Mouse (Mus musculus): ENCODE data around the gene Grasp.

Grasp gene

DNA sequence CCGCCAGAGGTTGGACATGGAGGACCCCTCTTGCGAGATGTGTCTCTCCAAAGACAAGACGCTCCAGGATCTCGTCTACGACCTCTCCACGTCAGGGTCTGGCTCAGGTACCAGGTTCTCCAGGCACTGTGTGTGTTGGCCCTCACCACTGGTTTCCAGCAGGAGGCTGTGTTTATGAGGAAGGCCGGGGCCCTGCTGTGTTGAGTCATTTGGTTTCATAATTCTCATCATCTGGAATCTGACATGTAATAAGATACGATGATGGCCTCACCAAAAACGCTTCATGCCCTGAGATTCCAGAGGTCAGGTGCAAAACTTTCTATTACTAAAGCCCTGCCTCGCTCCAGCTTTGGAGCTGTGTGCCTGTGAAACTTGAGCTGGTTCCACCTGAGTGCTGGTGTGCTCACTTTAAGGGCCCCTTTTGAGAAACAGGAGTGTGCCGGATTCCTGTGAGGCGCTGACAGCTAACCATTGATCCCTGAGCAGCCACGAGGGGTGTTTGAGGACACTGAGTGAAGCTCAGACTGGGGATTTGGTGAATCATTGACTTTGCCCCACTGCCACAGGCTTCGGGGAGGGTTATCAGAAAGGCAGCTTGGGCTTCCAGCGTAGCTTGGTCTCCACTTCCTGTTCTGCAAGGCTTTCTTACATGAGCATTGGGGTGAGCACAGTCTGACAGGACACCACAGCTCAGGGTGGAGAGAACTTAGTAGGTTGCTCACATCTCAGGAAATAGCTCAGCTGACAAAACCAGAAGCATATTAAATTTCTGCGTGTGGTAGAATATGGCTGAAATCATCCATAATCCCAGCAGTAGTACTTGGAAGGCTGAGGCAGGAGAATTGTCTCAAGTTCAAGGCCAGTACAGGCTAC is 28.8 kb upstream of the Grasp start:
- DNase-seq, result no peak

DNA sequence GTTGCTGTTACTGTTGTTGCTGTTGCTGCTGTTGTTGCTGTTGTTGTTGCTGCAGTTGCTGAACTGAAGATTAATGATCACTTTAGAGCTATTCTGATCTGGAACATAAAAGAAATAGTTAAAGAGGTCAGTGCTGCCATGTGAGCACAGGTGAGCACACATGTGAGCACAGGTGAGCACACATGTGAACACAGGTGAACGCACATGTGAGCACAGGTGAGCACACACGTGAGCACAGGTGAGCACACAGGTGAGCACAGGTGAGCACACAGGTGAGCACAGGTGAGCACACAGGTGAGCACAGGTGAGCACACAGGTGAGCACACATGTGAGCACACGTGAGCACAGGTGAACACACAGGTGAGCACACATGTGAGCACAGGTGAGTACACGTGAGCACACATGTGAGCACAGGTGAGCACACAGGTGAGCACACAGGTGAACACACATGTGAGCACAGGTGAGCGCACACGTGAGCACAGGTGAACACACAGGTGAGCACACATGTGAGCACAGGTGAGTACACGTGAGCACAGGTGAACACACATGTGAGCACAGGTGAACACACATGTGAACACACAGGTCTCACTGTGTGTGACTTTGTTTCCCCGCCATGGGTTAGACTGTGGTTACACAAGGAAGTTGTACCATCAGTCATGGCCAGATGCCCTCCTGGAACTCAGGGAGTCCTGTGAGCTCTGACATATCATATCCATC is 27.8 kb upstream of the Grasp start:
- no peak for DNase-seq

DNA sequence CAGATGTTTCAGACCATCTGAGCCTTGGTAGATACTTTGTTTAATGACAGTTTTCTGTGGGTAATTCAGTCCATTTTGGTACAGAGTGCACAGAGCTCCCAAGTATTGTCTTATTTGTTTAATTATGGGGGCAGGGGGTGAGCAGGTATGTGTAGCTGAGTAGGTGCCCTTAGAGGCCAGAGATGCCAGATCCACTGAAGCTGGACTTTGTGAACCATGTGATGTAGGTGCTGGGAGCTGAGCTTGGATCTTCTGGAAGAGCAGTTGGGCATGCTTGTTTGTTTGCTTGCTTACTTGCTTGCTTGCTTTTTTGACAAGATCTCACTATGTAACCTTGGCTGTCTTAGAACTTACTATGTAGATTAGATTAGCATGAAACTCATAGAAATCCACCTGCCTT is 27.0 kb upstream of the Grasp start:
- DNase-seq, result no peak

DNA sequence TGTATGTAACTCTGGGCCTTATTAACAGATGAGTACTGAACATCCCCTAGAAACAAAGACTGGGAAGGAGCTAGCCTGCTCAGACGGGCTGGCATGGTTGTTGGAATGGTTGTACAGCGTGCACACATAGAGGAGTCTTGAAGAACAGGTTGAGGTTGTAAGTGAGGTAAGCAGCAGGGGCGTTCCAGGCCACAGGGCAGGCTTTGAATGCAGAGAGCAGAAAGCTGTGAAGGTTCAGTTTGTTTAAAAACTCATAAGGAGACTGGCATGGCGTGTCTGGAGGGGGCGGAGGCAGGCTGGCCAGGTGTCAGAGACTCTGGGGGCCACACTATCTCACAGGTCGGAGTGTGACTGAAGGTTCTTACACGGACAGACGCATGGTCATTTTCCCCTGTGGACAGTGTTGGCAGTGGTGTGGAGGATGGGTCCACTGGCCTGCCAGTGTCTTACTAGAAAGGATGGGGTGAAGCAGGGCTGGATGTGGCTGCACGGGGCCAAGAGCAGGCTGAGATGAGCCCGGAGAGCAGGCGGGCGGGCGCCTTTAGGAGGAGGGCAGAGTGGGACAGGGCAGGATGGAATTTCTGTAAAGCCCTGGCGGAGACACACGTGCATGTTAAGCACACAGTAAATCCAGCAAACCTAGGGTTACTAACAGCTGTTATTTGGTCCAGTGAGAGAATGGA is 26.4 kb upstream of the Grasp start:
- DNase-seq, result no peak

DNA sequence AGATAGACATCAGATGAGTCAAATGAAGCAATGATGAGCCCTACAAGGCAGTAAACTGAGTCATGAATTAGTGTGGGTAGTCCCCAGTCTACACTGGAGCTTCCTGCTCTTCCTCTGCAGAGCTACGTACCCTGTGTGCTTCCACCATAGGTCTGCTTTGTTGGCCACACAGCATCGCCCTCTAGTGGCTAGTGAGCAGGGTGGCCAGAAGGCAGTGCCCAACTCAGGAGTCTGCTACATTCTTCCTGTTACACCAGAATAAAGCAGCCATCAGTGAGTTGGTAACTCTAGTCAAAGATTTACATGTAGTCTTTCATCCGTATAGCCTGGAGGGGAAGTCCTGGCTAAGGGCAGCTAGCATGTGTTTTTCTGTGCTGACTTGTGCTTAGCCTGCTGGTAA is 25.8 kb upstream of the Grasp start:
- DNase-seq, result peak; percentile 80

DNA sequence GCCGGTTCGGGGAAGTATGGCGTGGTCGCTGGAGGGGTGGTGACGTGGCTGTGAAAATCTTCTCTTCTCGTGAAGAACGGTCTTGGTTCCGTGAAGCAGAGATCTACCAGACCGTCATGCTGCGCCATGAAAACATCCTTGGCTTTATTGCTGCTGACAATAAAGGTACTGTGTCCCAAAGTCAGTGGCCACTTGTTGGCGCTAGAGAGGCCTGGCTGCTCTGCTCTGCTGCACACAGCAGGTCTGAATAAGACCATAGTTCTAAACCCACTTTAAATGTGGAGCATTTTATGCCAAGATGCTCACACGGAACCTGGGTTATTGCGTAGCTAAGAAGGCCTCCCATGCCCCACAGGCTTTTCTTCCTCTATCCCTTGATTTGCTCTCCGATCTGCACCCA is 25.1 kb upstream of the Grasp start:
- DNase-seq, result no peak

DNA sequence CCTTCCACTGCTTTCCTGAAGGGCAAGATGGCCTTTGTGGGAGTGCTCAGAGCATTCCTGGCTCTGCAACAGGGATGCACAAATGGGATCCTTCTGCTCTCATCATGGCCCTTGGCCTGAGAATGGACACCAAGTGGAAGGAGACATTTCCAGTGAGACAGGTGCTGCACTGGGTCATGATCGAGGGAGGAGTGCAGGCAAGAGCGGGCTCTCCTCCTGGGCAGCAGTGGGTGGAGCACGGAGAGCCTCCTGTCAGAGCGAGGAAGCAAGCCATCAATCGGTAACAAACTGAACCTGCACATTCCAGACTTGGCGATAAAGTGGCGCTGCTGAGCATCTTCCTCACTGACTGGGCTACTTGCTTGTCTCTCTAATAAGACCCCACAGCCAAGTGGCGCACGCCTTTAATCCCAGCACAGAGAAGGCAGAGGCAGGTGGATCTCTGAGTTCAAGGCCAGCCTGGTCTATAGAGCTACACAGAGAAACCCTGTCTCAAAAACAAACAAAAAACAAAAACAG is 23.2 kb upstream of the Grasp start:
- DNase-seq, result no peak

DNA sequence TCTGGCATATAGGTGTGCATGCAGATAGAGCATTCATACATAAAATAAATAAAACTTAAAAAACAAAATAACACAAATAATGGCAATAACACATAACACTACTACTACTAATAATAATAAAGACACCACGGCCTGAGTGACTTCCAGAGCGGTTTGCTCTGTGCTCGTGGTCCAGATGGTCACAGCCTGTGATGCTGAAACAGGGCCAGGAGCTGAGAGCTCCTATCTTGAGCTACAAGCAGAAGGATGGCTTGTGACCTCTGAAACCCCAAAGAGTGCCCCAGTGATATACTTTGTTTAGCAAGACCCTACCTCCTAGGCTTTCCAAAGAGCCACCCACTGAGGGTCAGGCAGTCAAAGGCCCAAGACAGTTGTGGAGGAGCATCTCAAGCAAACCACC is 22.6 kb upstream of the Grasp start:
- no peak for DNase-seq

DNA sequence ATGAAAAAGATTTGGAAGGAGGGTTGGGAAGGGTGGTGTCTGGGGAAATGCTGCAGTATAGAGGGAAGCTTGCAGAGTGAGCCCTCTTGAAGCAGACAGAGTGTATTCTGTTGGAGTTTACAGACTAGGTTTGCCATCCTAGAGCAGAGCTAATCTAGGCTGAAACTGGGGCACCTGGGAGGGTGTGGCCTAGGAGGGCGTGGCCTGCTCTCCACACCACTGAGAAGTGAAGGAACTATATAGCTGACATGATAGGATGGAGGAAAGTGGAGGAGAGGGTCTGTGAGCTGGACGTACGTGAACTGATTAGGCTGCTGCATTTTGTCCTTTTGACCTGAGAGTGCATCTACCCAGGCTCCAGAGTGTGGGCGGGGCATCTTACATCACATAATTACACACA is 20.3 kb upstream of the Grasp start:
- DNase-seq, result no peak

DNA sequence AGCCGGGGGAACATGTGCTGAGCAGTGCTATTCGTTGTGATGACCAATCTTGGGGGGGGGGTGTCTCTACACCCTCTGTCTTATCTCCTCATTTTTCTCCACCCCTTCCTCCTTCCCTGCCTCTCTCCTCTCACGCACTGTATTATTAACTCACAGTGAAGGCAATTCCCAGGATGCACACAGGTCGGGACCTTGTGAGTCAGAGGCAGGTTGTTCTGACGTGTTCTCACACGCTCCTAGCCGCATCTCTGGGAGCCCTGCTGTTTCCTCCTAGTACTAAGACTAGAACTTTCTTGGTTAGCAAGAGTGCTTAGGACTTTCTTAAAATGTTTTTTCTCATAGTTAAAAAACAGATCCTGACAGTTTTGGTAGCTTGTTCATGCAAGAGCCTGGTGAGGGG is 19.2 kb upstream of the Grasp start:
- DNase-seq, result no peak

DNA sequence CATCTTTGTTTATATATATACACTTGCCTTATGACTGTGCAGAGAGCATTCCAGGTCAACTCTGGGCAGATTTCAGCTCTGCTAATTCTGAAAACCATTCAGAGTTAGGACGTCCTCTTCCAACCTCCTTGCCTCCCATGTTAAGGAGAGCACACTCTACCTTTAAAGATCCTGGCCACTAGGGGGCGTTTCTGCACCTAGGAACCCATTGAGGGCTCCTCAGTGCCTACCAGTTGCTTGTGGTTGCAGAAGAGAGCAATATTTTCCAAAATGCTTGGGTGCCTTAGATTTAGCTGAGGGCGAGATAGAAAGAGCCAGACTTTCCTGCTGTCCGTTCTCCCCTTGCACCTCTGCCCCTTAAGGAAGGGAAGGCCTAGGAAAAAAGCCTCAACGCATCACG is 13.8 kb upstream of the Grasp start:
- peak; percentile 84 for DNase-seq

DNA sequence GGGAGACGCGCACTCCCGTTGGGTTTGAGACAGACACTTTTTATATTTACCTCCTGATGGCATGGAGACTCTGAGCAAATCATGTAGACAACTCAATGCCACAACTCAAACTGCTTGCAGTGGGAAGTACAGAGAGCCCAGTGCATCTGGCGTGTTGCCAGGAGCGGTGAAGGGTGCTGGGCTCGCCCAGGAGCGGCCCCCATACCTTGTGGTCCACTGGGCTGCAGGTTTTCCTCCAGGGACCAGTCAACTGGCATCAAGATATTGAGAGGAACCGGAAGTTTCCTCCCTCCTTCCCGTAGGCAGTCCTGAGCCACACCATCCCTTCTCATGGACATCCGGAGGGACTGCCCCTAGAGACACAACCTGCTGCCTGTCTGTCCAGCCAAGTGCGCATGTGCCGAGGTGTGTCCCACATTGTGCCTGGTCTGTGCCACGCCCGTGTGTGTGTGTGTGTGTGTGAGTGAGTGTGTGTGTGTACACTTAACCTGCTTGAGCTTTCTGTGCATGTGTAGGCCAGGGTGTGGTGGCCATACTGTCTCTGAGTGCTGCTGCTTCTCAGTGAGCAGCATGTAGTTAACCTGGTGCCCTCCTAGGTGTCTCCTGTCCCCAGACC is 12.9 kb upstream of the Grasp start:
- no peak for DNase-seq

DNA sequence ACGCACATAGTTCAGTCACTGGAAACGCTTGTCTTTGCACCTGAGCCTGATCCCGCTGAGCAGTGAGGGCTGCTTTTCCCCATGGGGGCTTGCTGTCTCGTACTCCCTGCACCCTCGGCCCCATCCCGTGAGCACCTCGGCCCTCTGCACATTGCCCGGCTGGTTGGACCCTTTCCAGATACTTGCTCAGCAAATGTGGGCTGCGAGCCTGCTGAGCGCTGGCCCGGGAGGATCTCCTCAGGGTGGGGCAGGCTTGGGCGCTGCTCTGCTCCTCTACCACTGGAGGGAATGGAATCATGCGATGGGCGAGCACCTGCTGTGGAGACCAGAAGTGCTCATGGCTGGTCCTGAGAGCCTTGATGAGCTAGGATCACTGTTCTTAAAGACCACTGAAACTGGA is 11.6 kb upstream of the Grasp start:
- DNase-seq, result no peak

DNA sequence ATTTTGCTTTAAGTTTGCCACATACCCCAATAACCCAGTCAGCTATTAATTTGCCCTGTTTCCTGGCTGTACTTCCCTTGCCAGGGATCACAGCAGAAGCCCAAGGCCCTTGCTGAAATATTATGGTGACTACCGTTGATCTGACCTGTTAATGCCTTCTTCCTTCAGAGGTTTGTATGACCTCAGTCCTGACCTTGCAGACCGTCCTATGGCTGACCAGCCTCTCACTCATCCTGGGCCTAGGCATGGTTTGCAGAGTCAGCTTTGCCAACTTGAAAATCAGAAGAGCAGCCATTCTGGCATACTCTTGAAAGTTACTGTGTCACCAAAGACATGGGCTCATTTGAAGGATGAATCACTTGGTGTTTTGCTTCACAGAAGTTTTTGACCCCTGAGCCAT is 8.9 kb upstream of the Grasp start:
- no peak for DNase-seq

DNA sequence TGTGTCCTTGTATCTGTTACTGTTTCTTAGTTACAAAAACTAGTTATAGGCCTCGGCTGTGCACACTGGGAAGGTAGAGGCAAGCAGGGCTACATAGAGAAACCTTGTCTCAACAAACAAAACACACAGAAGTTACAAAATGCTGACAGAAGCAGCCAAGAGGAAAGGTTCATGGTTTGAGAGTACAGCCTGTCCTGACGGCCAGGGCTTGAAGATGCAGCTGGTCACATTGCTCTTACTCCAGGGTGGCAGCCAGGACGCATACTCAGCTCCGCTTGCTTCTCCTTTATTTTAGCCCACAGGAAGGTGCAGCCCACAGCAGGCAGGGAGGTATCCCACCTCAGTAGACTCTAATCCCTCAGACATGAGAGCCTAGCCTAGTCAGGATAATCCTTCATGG is 8.0 kb upstream of the Grasp start:
- DNase-seq, result no peak

DNA sequence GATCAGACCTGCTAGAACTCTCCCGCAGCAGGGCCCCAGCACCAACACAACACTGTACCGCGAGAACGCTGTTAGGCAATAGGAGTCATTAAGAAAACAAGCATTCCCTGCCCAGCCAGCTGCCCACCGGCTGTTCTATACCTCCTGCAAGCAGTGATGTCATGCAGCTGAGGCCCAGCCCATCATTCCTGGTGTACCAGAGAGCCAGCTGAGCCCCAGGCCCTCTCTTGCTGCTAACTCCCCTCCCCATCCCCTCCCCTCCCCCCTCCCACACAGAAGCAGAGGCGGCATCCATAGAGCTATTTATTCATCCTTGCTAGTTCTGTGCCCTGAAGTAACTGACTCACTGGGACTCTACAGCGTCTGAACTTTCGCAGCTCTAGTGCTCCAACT is 3.1 kb upstream of the Grasp start:
- peak; percentile 80 for DNase-seq

DNA sequence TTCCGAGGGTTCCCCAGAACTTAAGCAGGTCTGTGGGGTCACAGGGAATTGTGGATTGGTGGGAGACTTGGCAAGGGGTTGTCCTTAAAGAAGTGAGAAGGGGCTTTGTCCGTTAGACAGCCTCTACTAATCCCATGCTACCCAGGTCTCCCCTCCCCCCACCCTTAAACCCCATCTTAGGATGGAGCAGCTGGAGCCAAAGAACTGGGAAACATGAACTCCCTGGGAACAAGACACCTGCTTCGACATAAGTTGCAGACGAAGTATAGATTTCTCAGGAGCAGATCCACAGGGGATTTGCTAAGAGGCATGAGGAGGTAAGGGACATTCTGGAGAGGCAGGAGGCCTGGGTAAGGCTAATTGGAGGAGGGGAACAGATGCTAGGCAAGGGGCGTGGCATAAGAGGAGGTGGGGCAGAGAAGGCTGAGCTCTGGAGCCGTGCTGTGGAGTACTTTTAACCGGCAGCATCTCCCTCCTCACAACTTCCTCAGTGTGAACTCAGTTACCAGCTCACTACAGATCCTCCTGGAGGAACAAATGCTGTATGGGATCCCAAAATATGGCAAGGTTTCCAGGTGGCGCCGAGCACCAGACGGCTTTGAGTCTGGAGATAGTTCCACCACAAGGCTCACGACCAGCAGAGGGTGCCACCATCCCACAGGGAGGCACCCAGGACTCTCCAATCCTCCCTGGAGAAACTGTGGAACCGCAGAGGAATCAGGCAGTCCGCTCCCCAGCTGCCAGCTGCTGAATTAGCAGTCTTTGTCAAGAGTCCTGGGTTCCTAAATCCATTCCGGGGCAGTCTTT is 2.5 kb upstream of the Grasp start:
- DNase-seq, result peak; percentile 88

DNA sequence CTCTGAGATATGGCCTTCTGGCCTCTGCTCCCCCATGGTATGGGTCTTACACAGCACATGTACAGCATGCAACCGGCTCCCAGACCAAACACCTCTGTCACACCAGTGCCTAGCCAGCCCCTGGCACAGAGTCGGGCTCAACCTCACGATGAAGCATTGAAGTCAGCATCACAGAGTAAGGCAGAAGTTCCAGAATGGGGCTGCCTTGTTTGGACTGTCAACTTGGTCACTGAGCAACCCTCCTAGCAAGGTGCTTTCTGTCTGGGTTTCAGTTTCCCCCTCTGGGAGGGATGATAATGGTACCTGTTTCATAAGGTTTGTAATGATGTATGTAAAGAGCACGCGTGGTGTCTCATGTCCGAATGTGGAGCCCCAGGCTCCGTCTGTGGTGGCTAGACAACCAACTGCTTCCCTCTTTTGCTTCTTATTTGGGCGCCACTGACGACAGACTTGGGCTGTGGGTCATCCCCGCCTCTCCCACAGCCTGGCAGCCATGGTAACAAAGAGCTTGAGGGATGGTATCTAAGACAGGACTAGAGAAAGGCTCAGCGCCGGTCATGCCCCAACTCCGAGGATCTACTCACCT is 998 bp upstream of the Grasp start:
- DNase-seq, result no peak

DNA sequence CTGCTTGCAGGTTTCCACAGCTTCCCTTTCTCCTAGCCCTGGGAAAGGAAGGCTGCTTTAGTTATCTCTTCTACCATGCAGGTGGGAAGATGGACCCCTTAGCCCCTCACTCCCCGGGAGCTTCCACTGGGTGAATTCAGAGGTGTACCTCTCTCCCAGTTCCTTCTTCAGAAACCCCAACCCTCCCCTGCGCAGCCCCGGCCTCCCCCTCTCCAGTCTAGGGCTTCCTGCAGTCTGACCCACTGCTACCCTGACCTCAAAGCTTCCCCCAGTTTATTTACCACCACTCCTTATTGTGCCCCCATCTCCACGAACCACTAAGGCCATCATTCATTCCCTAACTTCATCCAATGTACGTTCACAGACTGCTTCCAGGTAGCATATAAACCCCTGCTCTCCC is 392 bp upstream of the Grasp start:
- no peak for DNase-seq

DNA sequence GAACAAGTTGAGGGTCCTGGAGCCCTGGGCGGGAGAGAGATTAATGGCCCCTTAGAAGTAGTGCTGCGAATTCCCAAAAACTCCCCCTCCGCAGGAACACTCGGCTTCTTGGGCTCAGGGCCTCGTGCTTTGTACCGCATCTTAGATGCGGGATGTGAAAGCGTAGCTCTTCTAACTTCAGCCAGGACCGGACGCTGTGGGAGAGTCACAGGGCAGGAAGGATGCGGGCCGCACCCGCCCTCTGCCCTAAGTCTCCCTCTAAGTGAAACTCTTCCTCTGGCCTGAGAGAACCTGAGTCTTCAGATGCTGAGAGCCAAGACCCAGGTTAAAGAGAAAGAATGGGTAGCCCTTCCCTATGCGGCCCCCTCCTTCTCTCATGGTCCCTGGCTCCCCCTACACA is 989 bp downstream of the Grasp start:
- no peak for DNase-seq

DNA sequence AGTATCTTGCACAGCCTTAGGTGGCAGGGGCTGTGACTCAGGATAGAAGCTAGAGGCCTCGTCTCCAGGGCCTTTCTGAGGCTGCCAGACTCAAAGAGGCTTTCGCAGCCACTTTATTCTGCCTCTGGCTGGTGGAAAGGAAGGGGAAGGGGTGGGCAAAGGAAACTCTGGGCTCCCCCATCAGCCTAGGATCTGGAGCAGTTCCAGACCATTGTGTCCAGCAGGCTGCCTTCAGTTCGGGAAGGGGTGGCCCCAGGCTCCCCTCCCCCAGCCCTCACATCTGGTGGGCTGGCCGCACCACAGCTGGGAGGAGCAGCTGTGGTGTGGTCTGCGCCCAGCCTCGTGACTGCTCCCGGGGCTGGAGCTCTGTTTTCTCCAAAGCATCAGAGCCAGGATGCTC is 4.0 kb downstream of the Grasp start:
- peak; percentile 80 for DNase-seq

Data from embryo, embryonic 11 days (tissue).